Mouse (Mus musculus) stomach, embryonic 14.5 days (tissue): ENCODE results near the gene Rhbg. TPM values are rescaled to one million over a fixed set of nuclear protein-coding genes. Genes with fewer than 3 reads are reported as not detected.

ENCODE experiments used
- ATAC-seq: fragments of 200-750 bp; cut with Nextera tagmentation; 2 replicates; pipeline ENCODE4 v1.8.0; 2017; ENCODE audit warnings: low read depth, moderate TSS enrichment; ENCODE audit not compliant: insufficient number of reproducible peaks, insufficient read depth, low FRiP score
- H3K27ac ChIP-seq: fragments of 300-500 bp; sonication (generic); 2 replicates; pipeline ENCODE4 v1.5.1; 2014; ENCODE audit warnings: mild to moderate bottlenecking, low read length, moderate library complexity, mixed read lengths
- H3K27me3 ChIP-seq: fragments of 300-500 bp; sonication (generic); 2 replicates; pipeline ENCODE4 v1.6.1; 2014; ENCODE audit warnings: low read length, control low read depth, mixed read lengths; ENCODE audit not compliant: control insufficient read depth, insufficient read depth
- H3K36me3 ChIP-seq: fragments of 300-500 bp; sonication (generic); 2 replicates; pipeline ENCODE4 v1.6.1; 2014; ENCODE audit warnings: mild to moderate bottlenecking, control low read depth, low read length, moderate library complexity, mixed read lengths; ENCODE audit not compliant: control insufficient read depth, insufficient read depth
- H3K4me1 ChIP-seq: fragments of 300-500 bp; sonication (generic); 2 replicates; pipeline ENCODE4 v1.6.1; 2014; ENCODE audit warnings: low read length, control low read depth, mixed read lengths; ENCODE audit not compliant: control insufficient read depth, insufficient read depth
- H3K4me2 ChIP-seq: fragments of 300-500 bp; sonication (generic); replicated peaks from 2 replicates; pipeline ENCODE4 v1.6.1; 2014; ENCODE audit warnings: low read depth, low read length, control low read depth
- H3K4me3 ChIP-seq: fragments of 300-500 bp; sonication (generic); 2 replicates; pipeline ENCODE4 v1.5.1; 2014; ENCODE audit warnings: low read depth, low read length, control low read depth
- H3K9ac ChIP-seq: fragments of 300-500 bp; sonication (generic); replicated peaks from 2 replicates; pipeline ENCODE4 v1.6.1; 2014; ENCODE audit warnings: low read depth, mild to moderate bottlenecking, control low read depth, low read length, moderate library complexity, mixed read lengths
- H3K9me3 ChIP-seq: fragments of 300-500 bp; sonication (generic); 2 replicates; pipeline ENCODE4 v1.6.1; 2016; ENCODE audit warnings: low read depth, low read length, control low read depth; ENCODE audit not compliant: control insufficient read depth
- WGBS: fragments of 180-500 bp; shearing (Covaris S2); extraction: QIAGEN DNeasy Blood & Tissue Kit; methylation state at CpG from one replicate; pipeline ENCODE4 v1.1.7; 2014; 5-methylcytosine and 5-hydroxymethylcytosine counted together
- polyA plus RNA-seq: library from polyadenylated mRNA; unstranded; fragments of >200 nt; fragmentation: Nextera tagmentation; extraction: Ambion mirVana; gene quantifications from 2 replicates; pipeline ENCODE4 v1.2.1, GENCODE M21; 2014

Rhbg gene
- polyA plus RNA-seq, 1 experiment from 2014 or later = 3.2 TPM

GRCm38 (mm10) chr3:88237161-88237555 is 17.4 kb downstream of the Rhbg start:
- ATAC-seq = no peak
- 31% methylated on average over 6 of the region's 6 CpGs for WGBS

GRCm38 (mm10) chr3:88235616-88236015 is 18.9 kb downstream of the Rhbg start:
- ATAC-seq = no peak
- no peak overlapping the region for H3K4me2 ChIP-seq
- H3K27ac ChIP-seq = no peak overlapping the region
- H3K36me3 ChIP-seq = no peaks in the 10 kb centered on the region
- peaks cover 30% of the 10 kb centered on the region for H3K27me3 ChIP-seq
- no peaks in the 10 kb centered on the region for H3K9me3 ChIP-seq
- H3K9ac ChIP-seq = no peak overlapping the region
- WGBS = 70% methylated on average over 2 of the region's 2 CpGs
- no peak overlapping the region for H3K4me3 ChIP-seq
- no peaks in the 10 kb centered on the region for H3K4me1 ChIP-seq

More at GRCm38 (mm10) chr3:88237161-88237555, 17.4 kb downstream of the Rhbg start:
- no peaks in the 10 kb centered on the region for H3K36me3 ChIP-seq
- no peaks in the 10 kb centered on the region for H3K4me1 ChIP-seq
- H3K27me3 ChIP-seq = peaks cover 43% of the 10 kb centered on the region
- no peak overlapping the region for H3K4me3 ChIP-seq
- no peaks in the 10 kb centered on the region for H3K9me3 ChIP-seq
- no peak overlapping the region for H3K27ac ChIP-seq
- no peak overlapping the region for H3K9ac ChIP-seq
- H3K4me2 ChIP-seq = no peak overlapping the region

GRCm38 (mm10) chr3:88235216-88235615 is 19.3 kb downstream of the Rhbg start:
- Histone ChIP-seq H3K9ac (no peak overlapping the region), H3K4me3 (no peak overlapping the region), H3K9me3 (no peaks in the 10 kb centered on the region), H3K4me1 (no peaks in the 10 kb centered on the region), H3K27me3 (peaks cover 26% of the 10 kb centered on the region), H3K27ac (no peak overlapping the region), H3K4me2 (no peak overlapping the region), H3K36me3 (no peaks in the 10 kb centered on the region)
- ATAC-seq = no peak
- WGBS = 11% methylated on average over 3 of the region's 3 CpGs

- Histone ChIP-seq H3K9me3 (no peaks in the 10 kb centered on the region), H3K36me3 (no peaks in the 10 kb centered on the region), H3K27me3 (peaks cover 14% of the 10 kb centered on the region), H3K27ac (no peak overlapping the region), H3K4me1 (no peaks in the 10 kb centered on the region), H3K4me3 (no peak overlapping the region), H3K9ac (no peak overlapping the region), H3K4me2 (no peak overlapping the region)
- ATAC-seq = no peak
- WGBS = 51% methylated on average over 8 of the region's 8 CpGs
These were observed 20.5 kb downstream of the Rhbg start for GRCm38 (mm10) chr3:88234041-88234440.

- Histone ChIP-seq H3K4me3 (no peak overlapping the region), H3K27ac (no peak overlapping the region), H3K27me3 (peaks cover 11% of the 10 kb centered on the region), H3K36me3 (no peaks in the 10 kb centered on the region), H3K4me2 (no peak overlapping the region), H3K4me1 (no peaks in the 10 kb centered on the region), H3K9me3 (no peaks in the 10 kb centered on the region), H3K9ac (no peak overlapping the region)
- no peak for ATAC-seq
- 29% methylated on average over 7 of the region's 7 CpGs for WGBS
These were observed 21.5 kb downstream of the Rhbg start for GRCm38 (mm10) chr3:88232851-88233649.

- Histone ChIP-seq H3K4me1 (no peaks in the 10 kb centered on the region), H3K9ac (no peak overlapping the region), H3K27ac (no peak overlapping the region), H3K4me2 (no peak overlapping the region), H3K27me3 (0 out of 2 replicates have a peak, but pooled peaks cover 6% of the 10 kb centered on the region), H3K4me3 (no peak overlapping the region), H3K36me3 (no peaks in the 10 kb centered on the region), H3K9me3 (no peaks in the 10 kb centered on the region)
- WGBS = 55% methylated on average over 7 of the region's 7 CpGs
- ATAC-seq = no peak
These were observed 22.2 kb downstream of the Rhbg start for GRCm38 (mm10) chr3:88232301-88232702.

GRCm38 (mm10) chr3:88231061-88231641 is 23.4 kb downstream of the Rhbg start:
- H3K9me3 ChIP-seq = no peaks in the 10 kb centered on the region
- no peaks in the 10 kb centered on the region for H3K4me1 ChIP-seq
- 55% methylated on average over 1 of the region's 1 CpGs for WGBS
- H3K36me3 ChIP-seq = no peaks in the 10 kb centered on the region
- ATAC-seq = no peak
- H3K4me2 ChIP-seq = no peak overlapping the region
- no peaks in the 10 kb centered on the region for H3K27me3 ChIP-seq
- no peak overlapping the region for H3K9ac ChIP-seq
- H3K27ac ChIP-seq = no peak overlapping the region
- no peak overlapping the region for H3K4me3 ChIP-seq

- WGBS = 36% methylated on average over 17 of the region's 17 CpGs
- H3K4me1 ChIP-seq = no peaks in the 10 kb centered on the region
- no peaks in the 10 kb centered on the region for H3K36me3 ChIP-seq
- H3K9ac ChIP-seq = no peak overlapping the region
- no peak overlapping the region for H3K4me3 ChIP-seq
- H3K27ac ChIP-seq = no peak overlapping the region
- no peak for ATAC-seq
- no peaks in the 10 kb centered on the region for H3K9me3 ChIP-seq
- H3K4me2 ChIP-seq = no peak overlapping the region
- no peaks in the 10 kb centered on the region for H3K27me3 ChIP-seq
These were observed 24.1 kb downstream of the Rhbg start for GRCm38 (mm10) chr3:88230262-88231047.
